Mouse (Mus musculus): ENCODE data around the gene Grid2. TPM values are rescaled to one million over a fixed set of nuclear protein-coding genes. Genes with fewer than 3 reads are reported as not detected.

Gene Grid2
- polyA plus RNA-seq, 1 experiment = 0.04 TPM

DNA sequence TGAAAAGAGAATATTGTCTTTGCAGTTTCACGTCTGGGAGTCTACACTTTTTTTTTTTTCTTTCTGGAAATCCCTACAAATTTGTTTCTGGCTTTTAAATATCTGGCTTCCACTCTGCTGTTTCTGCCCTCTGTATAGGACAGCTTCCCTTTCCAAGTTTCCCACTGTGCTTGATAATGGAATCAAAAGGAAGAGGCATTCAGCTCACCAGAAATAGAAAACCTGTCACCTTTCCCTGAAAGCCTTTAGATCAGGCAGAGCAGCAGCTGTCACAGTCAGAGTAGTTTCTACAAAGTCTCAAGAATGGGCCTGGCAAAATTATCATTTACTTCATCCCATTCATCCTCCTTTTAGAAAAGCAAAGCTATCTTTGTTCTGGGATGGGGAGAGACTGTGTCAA lies 1042.0 kb downstream of the Grid2 start:
- Histone ChIP-seq H3K27me3 (ENCODE audit: control insufficient read depth, insufficient read depth, low read length) (no peaks in the 10 kb centered on the region), H3K36me3 (ENCODE audit: control insufficient read depth, insufficient read depth, low read length) (no peaks in the 10 kb centered on the region), H3K4me1 (replicated peaks; ENCODE audit: control insufficient read depth, insufficient read depth, low read length) (no peaks in the 10 kb centered on the region), H3K27ac (ENCODE audit: control insufficient read depth, insufficient read depth, low read length) (no peak overlapping the region), H3K4me3 (ENCODE audit: control insufficient read depth, insufficient read depth, low read length) (no peak overlapping the region)
- WGBS = 78% methylated on average over 1 of the region's 1 CpGs
- no peak for DNase-seq
- no peak for TF ChIP-seq CTCF (IDR thresholded peaks at IDR 0.05; ENCODE audit: borderline replicate concordance, control insufficient read depth, extremely low read depth, insufficient read depth, low read length, poor library complexity)
- TF ChIP-seq POLR2A (IDR thresholded peaks at IDR 0.05; ENCODE audit: control insufficient read depth, extremely low read depth, insufficient read depth, low read length, poor library complexity) = no peak

DNA sequence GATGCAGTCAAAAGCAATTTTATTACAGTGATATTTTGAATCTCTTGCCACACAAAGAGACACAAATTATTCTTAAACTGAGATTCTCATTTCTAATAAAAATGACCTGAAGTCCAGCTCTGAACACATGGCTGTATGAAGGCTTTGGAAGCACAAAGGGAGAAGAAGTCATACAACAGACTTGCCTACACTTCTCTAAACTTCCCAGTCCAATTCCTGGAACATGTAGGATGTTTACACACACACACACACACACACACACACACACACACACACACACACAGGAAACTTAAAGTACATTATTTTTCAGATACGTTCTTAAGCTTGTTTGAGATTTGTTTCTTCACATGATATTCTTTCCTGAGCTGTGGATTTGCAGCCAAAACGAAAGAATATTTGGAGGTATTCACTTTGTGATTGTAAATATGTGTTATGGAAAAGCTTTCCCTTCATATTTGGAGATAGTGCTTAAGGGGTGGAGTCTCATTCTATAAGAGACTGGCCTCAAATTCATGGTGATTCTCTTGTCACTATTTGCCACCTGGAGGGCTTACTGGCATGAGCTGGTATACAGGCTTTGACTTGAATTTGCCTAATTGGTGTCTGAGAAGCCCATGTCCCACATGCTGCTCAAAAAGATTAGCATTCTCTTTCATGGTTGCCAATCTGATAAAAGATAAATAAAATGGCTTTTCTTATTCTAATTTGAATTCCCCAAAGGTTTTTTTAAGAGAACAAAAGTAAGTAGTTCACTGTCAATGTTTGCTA lies 1049.2 kb downstream of the Grid2 start:
- WGBS = 50% methylated on average over 2 of the region's 2 CpGs
- Histone ChIP-seq H3K27ac (ENCODE audit: control insufficient read depth, insufficient read depth, low read length) (no peak overlapping the region), H3K27me3 (ENCODE audit: control insufficient read depth, insufficient read depth, low read length) (no peaks in the 10 kb centered on the region), H3K4me3 (ENCODE audit: control insufficient read depth, insufficient read depth, low read length) (no peak overlapping the region), H3K36me3 (ENCODE audit: control insufficient read depth, insufficient read depth, low read length) (no peaks in the 10 kb centered on the region), H3K4me1 (replicated peaks; ENCODE audit: control insufficient read depth, insufficient read depth, low read length) (no peaks in the 10 kb centered on the region)
- TF ChIP-seq POLR2A (IDR thresholded peaks at IDR 0.05; ENCODE audit: control insufficient read depth, extremely low read depth, insufficient read depth, low read length, poor library complexity) = no peak
- TF ChIP-seq CTCF (IDR thresholded peaks at IDR 0.05; ENCODE audit: borderline replicate concordance, control insufficient read depth, extremely low read depth, insufficient read depth, low read length, poor library complexity) = no peak
- DNase-seq = no peak

DNA sequence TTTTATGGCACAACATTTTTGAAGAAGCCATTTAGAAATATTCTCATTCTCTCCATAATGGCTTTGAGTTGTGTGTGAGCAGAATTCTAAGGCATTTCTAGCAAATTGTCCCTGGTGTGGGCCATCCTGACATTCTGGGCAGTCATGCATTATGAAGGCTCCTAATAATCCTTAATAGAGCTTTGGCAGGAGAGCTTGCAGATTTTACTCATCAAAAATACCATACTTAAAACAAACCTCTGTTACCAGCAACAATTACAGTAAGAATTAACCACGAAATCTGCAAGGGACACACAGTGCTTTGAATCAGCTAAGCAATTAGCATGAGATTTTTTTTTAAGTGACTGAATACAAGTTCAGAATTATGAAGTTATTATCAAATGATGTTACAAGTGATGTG lies 1053.0 kb downstream of the Grid2 start:
- no peak for TF ChIP-seq POLR2A (IDR thresholded peaks at IDR 0.05; ENCODE audit: control insufficient read depth, extremely low read depth, insufficient read depth, low read length, poor library complexity)
- WGBS = 74% methylated on average over 1 of the region's 1 CpGs
- no peak overlapping the region for H3K27ac ChIP-seq (ENCODE audit: control insufficient read depth, insufficient read depth, low read length)
- H3K4me1 ChIP-seq (replicated peaks; ENCODE audit: control insufficient read depth, insufficient read depth, low read length) = no peaks in the 10 kb centered on the region
- H3K27me3 ChIP-seq (ENCODE audit: control insufficient read depth, insufficient read depth, low read length) = no peaks in the 10 kb centered on the region
- no peak overlapping the region for H3K4me3 ChIP-seq (ENCODE audit: control insufficient read depth, insufficient read depth, low read length)
- no peaks in the 10 kb centered on the region for H3K36me3 ChIP-seq (ENCODE audit: control insufficient read depth, insufficient read depth, low read length)
- DNase-seq = no peak

DNA sequence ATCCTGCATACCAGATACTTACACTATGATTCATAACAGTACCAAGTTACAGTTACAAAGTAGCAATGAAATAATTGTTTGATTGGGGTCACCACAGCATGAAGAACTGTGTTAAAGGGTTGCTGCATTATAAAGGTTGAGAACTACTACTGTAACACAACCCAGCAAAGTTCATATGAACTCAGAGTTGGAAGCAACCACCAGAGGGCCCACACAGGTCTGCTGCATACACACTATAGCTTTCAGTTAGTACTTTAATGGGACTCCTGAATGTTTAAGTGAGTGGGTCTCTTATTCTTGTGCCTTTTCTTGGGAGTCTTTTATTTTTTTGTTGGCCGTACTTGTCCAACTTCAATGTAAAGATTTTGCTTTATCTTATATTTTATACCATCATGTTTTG lies 1057.5 kb downstream of the Grid2 start:
- Histone ChIP-seq H3K36me3 (ENCODE audit: control insufficient read depth, insufficient read depth, low read length) (no peaks in the 10 kb centered on the region), H3K27me3 (ENCODE audit: control insufficient read depth, insufficient read depth, low read length) (no peaks in the 10 kb centered on the region), H3K4me1 (replicated peaks; ENCODE audit: control insufficient read depth, insufficient read depth, low read length) (no peaks in the 10 kb centered on the region), H3K4me3 (ENCODE audit: control insufficient read depth, insufficient read depth, low read length) (no peak overlapping the region), H3K27ac (ENCODE audit: control insufficient read depth, insufficient read depth, low read length) (no peak overlapping the region)
- no peak for TF ChIP-seq POLR2A (IDR thresholded peaks at IDR 0.05; ENCODE audit: control insufficient read depth, extremely low read depth, insufficient read depth, low read length, poor library complexity)
- TF ChIP-seq CTCF (IDR thresholded peaks at IDR 0.05; ENCODE audit: borderline replicate concordance, control insufficient read depth, extremely low read depth, insufficient read depth, low read length, poor library complexity) = no peak
- DNase-seq = no peak
- WGBS = 94% methylated on average over 1 of the region's 1 CpGs

DNA sequence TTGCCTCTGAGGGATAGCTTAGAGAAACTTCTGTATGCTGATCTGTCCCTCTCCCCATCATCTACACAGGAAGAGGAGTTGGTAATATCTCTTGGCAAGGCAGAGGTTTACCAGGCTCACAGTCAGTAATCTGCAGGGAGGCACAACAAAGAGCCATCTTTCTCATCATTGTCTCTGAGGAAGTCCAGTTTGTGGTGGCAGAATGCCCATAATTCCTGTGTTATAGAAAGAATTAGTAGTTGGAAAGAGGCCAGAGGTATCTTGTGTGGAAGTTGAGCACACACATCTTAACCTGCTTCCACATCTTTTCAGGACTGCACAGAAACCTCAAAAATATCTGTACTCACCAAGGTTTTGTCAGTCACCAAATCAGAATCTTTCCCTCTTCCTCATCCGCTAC lies 1071.3 kb downstream of the Grid2 start:
- Histone ChIP-seq H3K36me3 (ENCODE audit: control insufficient read depth, insufficient read depth, low read length) (no peaks in the 10 kb centered on the region), H3K4me1 (replicated peaks; ENCODE audit: control insufficient read depth, insufficient read depth, low read length) (no peaks in the 10 kb centered on the region), H3K27me3 (ENCODE audit: control insufficient read depth, insufficient read depth, low read length) (no peaks in the 10 kb centered on the region), H3K4me3 (ENCODE audit: control insufficient read depth, insufficient read depth, low read length) (no peak overlapping the region), H3K27ac (ENCODE audit: control insufficient read depth, insufficient read depth, low read length) (no peak overlapping the region)
- 89% methylated on average over 1 of the region's 1 CpGs for WGBS
- no peak for TF ChIP-seq POLR2A (IDR thresholded peaks at IDR 0.05; ENCODE audit: control insufficient read depth, extremely low read depth, insufficient read depth, low read length, poor library complexity)
- TF ChIP-seq CTCF (IDR thresholded peaks at IDR 0.05; ENCODE audit: borderline replicate concordance, control insufficient read depth, extremely low read depth, insufficient read depth, low read length, poor library complexity) = no peak
- DNase-seq = no peak

DNA sequence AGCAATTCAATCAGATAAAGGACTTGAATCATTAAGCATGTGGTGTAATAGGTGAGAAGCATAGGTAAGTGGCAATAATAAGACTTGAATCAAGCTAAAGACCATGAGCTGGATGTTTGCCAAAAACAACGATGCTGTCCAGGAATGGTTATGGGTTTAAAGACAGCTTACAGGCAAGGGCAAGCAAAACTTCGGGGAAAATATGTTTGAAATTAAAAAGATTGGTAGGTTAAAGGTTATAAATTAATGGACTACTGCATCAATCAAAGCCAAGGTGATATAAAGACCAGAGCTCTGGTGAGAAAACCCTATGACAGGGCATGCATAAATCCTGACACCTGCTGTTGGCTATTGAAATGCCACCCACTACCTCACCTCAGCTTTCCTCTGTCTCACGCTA lies 1072.2 kb downstream of the Grid2 start:
- no peak for TF ChIP-seq POLR2A (IDR thresholded peaks at IDR 0.05; ENCODE audit: control insufficient read depth, extremely low read depth, insufficient read depth, low read length, poor library complexity)
- no peak for TF ChIP-seq CTCF (IDR thresholded peaks at IDR 0.05; ENCODE audit: borderline replicate concordance, control insufficient read depth, extremely low read depth, insufficient read depth, low read length, poor library complexity)
- Histone ChIP-seq H3K4me1 (replicated peaks; ENCODE audit: control insufficient read depth, insufficient read depth, low read length) (no peaks in the 10 kb centered on the region), H3K27me3 (ENCODE audit: control insufficient read depth, insufficient read depth, low read length) (no peaks in the 10 kb centered on the region), H3K36me3 (ENCODE audit: control insufficient read depth, insufficient read depth, low read length) (no peaks in the 10 kb centered on the region), H3K27ac (ENCODE audit: control insufficient read depth, insufficient read depth, low read length) (no peak overlapping the region), H3K4me3 (ENCODE audit: control insufficient read depth, insufficient read depth, low read length) (no peak overlapping the region)
- no peak for DNase-seq
- WGBS = 81% methylated on average over 3 of the region's 3 CpGs
